Mouse (Mus musculus) lung, embryonic 14.5 days (tissue): Measurements from ENCODE around the gene Aco2. TPM values are rescaled to one million over a fixed set of nuclear protein-coding genes. Genes with fewer than 3 reads are reported as not detected.

ENCODE experiments used
- ATAC-seq: fragments of 200-750 bp; cut with Nextera tagmentation; 2 replicates; pipeline ENCODE4 v1.8.0; 2017; ENCODE audit warnings: mild to moderate bottlenecking, moderate TSS enrichment, moderate library complexity; ENCODE audit not compliant: insufficient read depth
- DNase-seq: peaks from one replicate; pipeline ENCODE4 v3.0.0-alpha.2; 2015
- H3K27ac ChIP-seq: fragments of 300-500 bp; sonication (generic); 2 replicates; pipeline ENCODE4 v1.5.1; 2014; ENCODE audit warnings: low read depth, mild to moderate bottlenecking, moderate library complexity
- H3K27me3 ChIP-seq: fragments of 300-500 bp; sonication (generic); 2 replicates; pipeline ENCODE4 v1.6.1; 2014; ENCODE audit warnings: low read length, control low read depth; ENCODE audit not compliant: insufficient read depth
- H3K36me3 ChIP-seq: fragments of 300-500 bp; sonication (generic); 2 replicates; pipeline ENCODE4 v1.6.1; 2014; ENCODE audit warnings: control low read depth; ENCODE audit not compliant: insufficient read depth
- H3K4me1 ChIP-seq: fragments of 300-500 bp; sonication (generic); 2 replicates; pipeline ENCODE4 v1.6.1; 2014; ENCODE audit warnings: antibody characterized with exemption, control low read depth; ENCODE audit not compliant: insufficient read depth
- H3K4me2 ChIP-seq: fragments of 300-500 bp; sonication (generic); 2 replicates; pipeline ENCODE4 v1.6.1; 2014; ENCODE audit warnings: mild to moderate bottlenecking
- H3K4me3 ChIP-seq: fragments of 300-500 bp; sonication (generic); 2 replicates; pipeline ENCODE4 v1.5.1; 2014; ENCODE audit warnings: low read depth, low read length
- H3K9ac ChIP-seq: fragments of 300-500 bp; sonication (generic); 2 replicates; pipeline ENCODE4 v1.6.1; 2014
- H3K9me3 ChIP-seq: fragments of 300-500 bp; sonication (generic); 2 replicates; pipeline ENCODE4 v1.6.1; 2016; ENCODE audit warnings: low read depth, low read length, control low read depth
- CTCF ChIP-seq: IDR thresholded peaks from 2 replicates; pipeline ENCODE4 v1.5.1; 2016; ENCODE audit warnings: antibody characterized with exemption, low read depth
- WGBS: fragments of 180-500 bp; shearing (Covaris S2); extraction: QIAGEN DNeasy Blood & Tissue Kit; methylation state at CpG from one replicate; pipeline ENCODE4 v1.1.7; 2014; 5-methylcytosine and 5-hydroxymethylcytosine counted together
- polyA plus RNA-seq: library from polyadenylated mRNA; unstranded; fragments of >200 nt; fragmentation: Nextera tagmentation; extraction: Ambion mirVana; gene quantifications from 2 replicates; pipeline ENCODE4 v1.2.1, GENCODE M21; 2014

The Aco2 gene
- polyA plus RNA-seq, 1 experiment from 2014 or later = 152 TPM

- peak; percentile 76 for DNase-seq
- Histone ChIP-seq H3K27ac (peak within 1 kb of the TSS; percentile 59), H3K4me3 (peak within 1 kb of the TSS; percentile 43), H3K27me3 (no peaks in the 10 kb centered on the region), H3K36me3 (no peaks in the 10 kb centered on the region), H3K4me1 (peaks cover 12% of the 10 kb centered on the region), H3K9me3 (no peaks in the 10 kb centered on the region), H3K9ac (peak within 1 kb of the TSS; percentile 52), H3K4me2 (peak within 1 kb of the TSS; percentile 70)
- ATAC-seq = peak; percentile 74
- WGBS = under 1% methylated on average over 12 of the region's 12 CpGs
- peak; percentile 43 for TF ChIP-seq CTCF
These were observed 64.6 kb downstream of the Aco2 start, which contains the start of gene Csdc2 for GRCm38 (mm10) chr15:81936679-81937078. Gene Csdc2, plus strand, starts transcription at chr15:81936759.

DNA sequence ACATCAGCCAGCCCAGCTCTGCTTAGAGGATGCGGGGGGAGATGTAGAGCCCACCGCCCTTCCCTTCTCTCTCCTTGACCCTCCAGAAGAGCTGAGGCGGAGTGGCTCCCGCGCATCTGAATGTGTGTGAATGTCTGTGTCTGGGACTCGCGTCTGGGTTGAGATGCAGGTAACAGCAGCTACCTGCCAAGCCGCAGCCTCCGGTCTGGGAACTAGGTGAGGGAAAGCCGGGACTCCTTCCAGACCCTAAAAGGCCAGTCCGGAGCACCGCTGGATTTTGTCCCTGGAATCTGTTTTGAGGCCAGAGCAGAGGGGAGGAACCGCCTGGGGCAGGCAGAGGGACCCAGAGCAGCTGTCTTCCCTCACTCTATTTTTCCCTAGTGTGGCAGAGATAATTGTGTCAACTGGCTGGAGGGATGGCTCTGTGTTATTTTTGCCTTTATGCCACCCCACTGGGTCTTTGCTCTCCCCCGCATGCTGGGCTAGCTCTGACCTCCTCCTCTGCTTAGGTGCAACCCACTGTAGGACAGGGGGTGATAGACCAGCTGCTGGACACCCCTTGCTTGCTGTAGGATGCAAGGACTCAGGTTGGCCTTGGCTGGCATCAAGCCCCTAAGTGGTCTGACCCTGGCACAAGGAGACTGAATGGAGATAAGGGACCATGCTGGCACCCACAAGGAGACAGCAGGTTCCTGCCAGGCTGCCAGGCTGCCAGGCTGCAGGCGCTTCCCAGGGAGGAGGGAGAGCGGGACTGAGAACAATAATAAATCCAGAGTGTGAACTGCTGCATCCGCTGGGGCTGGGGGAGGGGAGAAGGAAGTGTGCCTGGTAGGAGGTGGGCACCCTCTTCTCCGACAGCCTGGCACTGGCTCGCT, 65.2 kb downstream of the Aco2 start:
- Histone ChIP-seq H3K4me1 (peaks cover 12% of the 10 kb centered on the region), H3K4me3 (peak overlapping the region; percentile 43), H3K36me3 (no peaks in the 10 kb centered on the region), H3K9me3 (no peaks in the 10 kb centered on the region), H3K4me2 (peak overlapping the region; percentile 70), H3K27ac (peak overlapping the region; percentile 59), H3K27me3 (no peaks in the 10 kb centered on the region), H3K9ac (peak overlapping the region; percentile 52)
- no peak for TF ChIP-seq CTCF
- ATAC-seq (peak; percentile 33; the same call in 1 of the 2 replicates), DNase-seq (peak; percentile 54)
- 9% methylated on average over 19 of the region's 19 CpGs for WGBS

DNA sequence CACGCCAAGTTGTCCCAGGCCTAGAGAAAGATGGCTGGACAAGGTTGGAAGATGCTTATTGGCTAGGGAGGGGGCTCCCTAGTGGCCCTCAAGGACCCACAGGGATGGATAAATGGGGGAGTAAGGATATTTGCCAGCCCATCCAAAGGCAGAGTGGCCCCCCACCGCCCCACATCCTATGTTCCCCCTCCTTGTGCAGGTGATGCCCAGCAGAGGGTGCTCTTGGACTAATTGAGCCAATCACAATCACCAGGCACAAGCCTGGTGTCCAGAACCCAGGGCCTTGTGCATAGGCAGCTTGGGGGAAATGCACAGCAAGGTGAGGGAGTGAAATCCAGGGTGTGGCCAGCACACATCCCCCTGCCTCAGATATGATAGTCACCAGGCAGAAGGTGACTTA, 66.1 kb downstream of the Aco2 start:
- Histone ChIP-seq H3K9me3 (no peaks in the 10 kb centered on the region), H3K4me1 (peaks cover 12% of the 10 kb centered on the region), H3K9ac (no peak overlapping the region), H3K4me3 (no peak overlapping the region), H3K36me3 (no peaks in the 10 kb centered on the region), H3K4me2 (peak overlapping the region; percentile 70; the same call in 1 of the 2 replicates), H3K27ac (no peak overlapping the region), H3K27me3 (no peaks in the 10 kb centered on the region)
- DNase-seq = peak; percentile 58
- TF ChIP-seq CTCF = peak; percentile 74
- ATAC-seq = no peak
- WGBS = 27% methylated on average over 2 of the region's 2 CpGs

DNA sequence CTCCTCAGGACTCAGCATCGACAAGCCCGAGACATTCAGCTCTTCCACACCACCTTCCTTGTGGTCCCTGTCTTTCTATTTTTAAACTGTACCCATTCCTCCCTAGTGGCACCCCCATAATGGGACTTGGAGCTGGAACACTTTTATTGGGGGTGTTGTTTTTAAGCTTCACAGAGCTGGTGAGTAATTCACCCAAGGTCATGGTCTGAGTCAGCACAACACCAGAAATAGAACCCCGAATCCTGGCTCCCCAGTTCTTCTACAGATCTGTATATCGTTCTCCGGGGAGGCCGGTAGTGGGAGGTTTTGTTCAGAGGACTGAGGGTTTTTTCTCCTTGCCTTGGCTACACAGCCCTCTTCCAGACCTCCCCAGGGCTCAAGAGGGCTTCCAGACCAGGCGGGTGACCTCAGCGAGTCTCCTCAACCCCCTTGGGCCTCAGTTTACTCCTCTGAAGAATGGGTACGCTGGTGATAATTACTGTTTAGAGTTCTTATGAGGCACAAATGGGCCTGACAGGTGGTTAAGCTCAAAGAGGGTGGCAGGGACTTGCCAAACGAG, 67.1 kb downstream of the Aco2 start:
- Histone ChIP-seq H3K9me3 (no peaks in the 10 kb centered on the region), H3K4me1 (peaks cover 12% of the 10 kb centered on the region), H3K4me2 (no peak overlapping the region), H3K4me3 (no peak overlapping the region), H3K27me3 (no peaks in the 10 kb centered on the region), H3K9ac (no peak overlapping the region), H3K36me3 (no peaks in the 10 kb centered on the region), H3K27ac (no peak overlapping the region)
- TF ChIP-seq CTCF = no peak
- no peak for DNase-seq
- no peak for ATAC-seq
- WGBS = 85% methylated on average over 10 of the region's 10 CpGs

DNA sequence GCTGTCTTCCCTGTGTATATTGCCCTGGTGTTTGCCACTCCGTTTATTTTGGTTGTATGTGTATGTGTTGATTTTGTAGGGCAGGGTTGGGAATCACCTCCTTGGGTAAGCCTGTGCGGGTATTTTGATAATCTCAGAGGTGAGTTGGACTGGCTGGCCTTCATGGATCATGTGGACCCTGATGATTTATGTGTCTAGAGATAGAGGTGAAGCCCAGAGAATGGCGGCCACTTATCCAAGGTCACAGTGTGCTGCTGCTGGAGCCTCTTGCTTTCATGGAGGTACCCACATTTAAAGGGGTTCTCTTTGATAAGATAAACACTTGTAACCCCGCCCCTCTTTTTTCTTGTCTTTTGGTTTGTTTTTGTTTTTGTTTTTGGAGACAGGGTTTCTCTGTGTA, 67.7 kb downstream of the Aco2 start:
- H3K36me3 ChIP-seq = no peaks in the 10 kb centered on the region
- no peaks in the 10 kb centered on the region for H3K27me3 ChIP-seq
- no peak for ATAC-seq
- TF ChIP-seq CTCF = no peak
- peaks cover 12% of the 10 kb centered on the region for H3K4me1 ChIP-seq
- no peak overlapping the region for H3K27ac ChIP-seq
- WGBS = 69% methylated on average over 4 of the region's 4 CpGs
- no peak for DNase-seq
- no peaks in the 10 kb centered on the region for H3K9me3 ChIP-seq
- H3K9ac ChIP-seq = no peak overlapping the region
- H3K4me3 ChIP-seq = no peak overlapping the region
- H3K4me2 ChIP-seq = no peak overlapping the region

DNA sequence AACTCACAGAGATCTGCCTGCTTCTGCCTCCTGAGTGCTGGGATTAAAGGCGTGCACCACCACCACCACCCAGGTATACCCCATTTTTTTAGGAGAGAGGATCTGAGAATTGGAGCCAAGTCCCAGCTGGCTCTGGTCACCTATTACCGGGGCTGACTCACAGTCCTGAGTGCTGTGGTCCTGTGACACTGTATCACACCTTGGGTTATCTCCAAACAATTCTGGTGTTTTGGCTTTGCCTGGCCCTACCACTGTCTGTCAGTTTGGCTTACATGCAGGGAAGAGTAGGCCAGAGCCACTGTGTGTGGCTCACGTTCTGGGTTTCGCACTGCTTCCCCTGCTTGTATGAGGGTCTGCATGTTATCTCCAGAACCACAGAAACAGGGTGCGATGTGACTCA, 68.1 kb downstream of the Aco2 start:
- ATAC-seq (no peak), DNase-seq (no peak)
- 86% methylated on average over 5 of the region's 5 CpGs for WGBS
- no peaks in the 10 kb centered on the region for H3K36me3 ChIP-seq
- no peak overlapping the region for H3K4me3 ChIP-seq
- H3K27ac ChIP-seq = no peak overlapping the region
- no peaks in the 10 kb centered on the region for H3K27me3 ChIP-seq
- H3K9me3 ChIP-seq = no peaks in the 10 kb centered on the region
- no peak overlapping the region for H3K4me2 ChIP-seq
- no peak overlapping the region for H3K9ac ChIP-seq
- no peak for TF ChIP-seq CTCF
- H3K4me1 ChIP-seq = peaks cover 12% of the 10 kb centered on the region

- Histone ChIP-seq H3K27me3 (no peaks in the 10 kb centered on the region), H3K9ac (no peak overlapping the region), H3K36me3 (no peaks in the 10 kb centered on the region), H3K9me3 (no peaks in the 10 kb centered on the region), H3K4me3 (no peak overlapping the region), H3K4me1 (peaks cover 11% of the 10 kb centered on the region), H3K4me2 (no peak overlapping the region), H3K27ac (no peak overlapping the region)
- DNase-seq = no peak
- 86% methylated on average over 2 of the region's 2 CpGs for WGBS
- no peak; the same call in 1 of the 2 replicates for TF ChIP-seq CTCF
- ATAC-seq = no peak
These were observed 68.9 kb downstream of the Aco2 start for GRCm38 (mm10) chr15:81941010-81941409.
